22 mouse cellular contexts compared by ENCODE assay signal in genomic region chr11:87295636-87296035, GRCm38 (mm10).
DNase-seq lines count a peak whose midpoint lies in the region; ATAC-seq and TF ChIP-seq lines count a peak whose summit lies in the region.
"Had no signal": no experiment of that assay in that cellular context is flagged by ENCODE, and none has a peak within 500 bp of the region (broad histone marks: within the 10 kb centered on the region; RNA-seq: fewer than 3 reads in every experiment).

No protein-coding gene starts in this region.

- no peak overlapping the region for H3K4me3 ChIP-seq in layer of hippocampus, adult 2 months

- no peak for ATAC-seq in inflammation-experienced regulatory T-cells, adult 6 months
- ATAC-seq: activated CD4-positive, CD25-positive, alpha-beta regulatory T cell, adult 4 months; CD4-positive, CD25-positive, alpha-beta regulatory T cell, adult 4 months; Patski had no signal

- TF ChIP-seq CTCF in layer of hippocampus, adult 2 months (conservative IDR thresholded peaks at IDR 0.05), result no peak

- 0 out of 2 replicates have a peak overlapping the region, but pooled peaks have one; percentile 33 for H3K27ac ChIP-seq in layer of hippocampus, adult 2 months

- DNase-seq in heart, adult 11 months, result peak; percentile 48
- no peak for DNase-seq in heart, adult 9 months (ENCODE audit: low spot score in 2 of 2)
- no peak for DNase-seq in layer of hippocampus, adult 2 months (ENCODE audit: low spot score in 2 of 2)
- no peak for DNase-seq in layer of hippocampus, postnatal 14 days (ENCODE audit: low spot score in 2 of 2)
- peak; percentile 69 for DNase-seq in 3T3-L1 (ENCODE audit: low read depth, low spot score)
- peak; percentile 52 for DNase-seq in NIH3T3 (ENCODE audit: low read depth)
- no peak for DNase-seq in cerebellum, adult 11-12 months
- DNase-seq: adrenal gland, adult 2 months; adrenal gland, adult 8-10 months; adrenal gland, postnatal 10 days; adrenal gland, postnatal 14 days; adrenal gland, postnatal 25 days; adrenal gland, postnatal 36 days; B cell, adult 2 months; cerebellum, adult 11 months; cerebellum, adult 18-20 months; cerebellum, adult 2 months; cerebellum, adult 8-10 months had no signal

Comparison
In these comparisons a context has a peak if more than half of its experiments do, and no peak if none do; other contexts are left out.
1. DNase-seq: peak in heart, adult 11 months (single experiment), 3T3-L1 (single experiment) and NIH3T3 (single experiment); none in heart, adult 9 months (0 of 2), layer of hippocampus, adult 2 months (0 of 2), layer of hippocampus, postnatal 14 days (0 of 2) and cerebellum, adult 11-12 months (single experiment).